ENCODE assay signal across 26 mouse cellular contexts in the genomic region with DNA sequence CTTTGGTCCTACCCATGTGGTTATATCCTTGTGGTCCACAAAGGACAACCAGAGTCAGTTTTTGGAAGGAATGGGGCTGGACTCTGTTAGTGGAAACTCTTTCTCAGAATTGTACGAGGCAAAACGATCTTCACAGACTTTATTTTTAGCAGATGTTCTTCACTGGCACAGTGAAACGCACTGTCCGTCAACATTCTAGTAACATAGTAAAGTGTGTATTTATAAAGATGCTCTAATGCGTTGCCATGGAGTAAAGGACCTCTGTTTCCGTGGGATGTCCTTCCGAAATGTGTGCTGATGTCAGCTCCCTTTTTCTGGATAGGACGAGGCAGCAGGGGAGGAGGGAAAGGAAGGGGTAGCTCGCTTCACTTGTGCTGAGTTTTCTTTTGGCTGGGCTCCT. TPM values are rescaled to one million over a fixed set of nuclear protein-coding genes. Genes with fewer than 3 reads are reported as not detected.
DNase-seq lines count a peak whose midpoint lies in the region; ATAC-seq and TF ChIP-seq lines count a peak whose summit lies in the region.
"Had no signal": no experiment of that assay in that cellular context is flagged by ENCODE, and none has a peak within 500 bp of the region (broad histone marks: within the 10 kb centered on the region; RNA-seq: fewer than 3 reads in every experiment).

No protein-coding gene starts in this region.

- no peak for TF ChIP-seq POLR2A in limb, embryonic 14.5 days (IDR thresholded peaks at IDR 0.05; ENCODE audit: borderline replicate concordance, extremely low read depth, insufficient read depth, insufficient read length)

- H3K9me3 ChIP-seq in limb, embryonic 14.5 days (ENCODE audit: control insufficient read depth, low read length): no peaks in the 10 kb centered on the region
- H3K9me3 ChIP-seq in limb, embryonic 10.5 days (replicated peaks): no peaks in the 10 kb centered on the region
- no peaks in the 10 kb centered on the region for H3K9me3 ChIP-seq in embryonic facial prominence, embryonic 15.5 days (replicated peaks)
- H3K9me3 ChIP-seq: forebrain, embryonic 15.5 days; heart, embryonic 15.5 days; limb, embryonic 13.5 days; neural tube, embryonic 12.5 days had no signal

- H3K36me3 ChIP-seq in limb, embryonic 14.5 days (ENCODE audit: control insufficient read depth, insufficient read depth, low read length): no peaks in the 10 kb centered on the region
- H3K36me3 ChIP-seq in limb, embryonic 10.5 days: no peaks in the 10 kb centered on the region
- no peaks in the 10 kb centered on the region for H3K36me3 ChIP-seq in embryonic facial prominence, embryonic 15.5 days
- H3K36me3 ChIP-seq: forebrain, embryonic 15.5 days; heart, embryonic 10.5 days; heart, embryonic 15.5 days; limb, embryonic 13.5 days; liver, embryonic 13.5 days; midbrain, embryonic 12.5 days; neural tube, embryonic 12.5 days had no signal

- H3K4me2 ChIP-seq in limb, embryonic 14.5 days (replicated peaks; ENCODE audit: low read depth, low read length, severe bottlenecking): no peak overlapping the region
- H3K4me2 ChIP-seq in embryonic facial prominence, embryonic 15.5 days (replicated peaks): no peak overlapping the region
- H3K4me2 ChIP-seq: forebrain, embryonic 15.5 days; heart, embryonic 15.5 days; hindbrain, embryonic 14.5 days; limb, embryonic 13.5 days; liver, embryonic 13.5 days; midbrain, embryonic 12.5 days; neural tube, embryonic 12.5 days had no signal

- ATAC-seq in limb, embryonic 14.5 days (ENCODE audit: low FRiP score, low read depth): peak; percentile 19; the same call in 1 of the 2 replicates
- ATAC-seq in embryonic facial prominence, embryonic 15.5 days (ENCODE audit: insufficient number of reproducible peaks, low FRiP score, low TSS enrichment, low read depth): peak; percentile 67; the same call in 1 of the 2 replicates
- ATAC-seq: CD4-positive, CD25-positive, alpha-beta regulatory T cell, adult 4 months; forebrain, embryonic 15.5 days; intestine, postnatal 0 days had no signal

- no peaks in the 10 kb centered on the region for H3K27me3 ChIP-seq in limb, embryonic 14.5 days (ENCODE audit: control insufficient read depth, insufficient read depth, low read length)
- no peaks in the 10 kb centered on the region for H3K27me3 ChIP-seq in limb, embryonic 10.5 days (ENCODE audit: low read depth, poor library complexity, severe bottlenecking)
- no peaks in the 10 kb centered on the region for H3K27me3 ChIP-seq in embryonic facial prominence, embryonic 15.5 days
- H3K27me3 ChIP-seq: forebrain, embryonic 15.5 days; heart, embryonic 15.5 days; limb, embryonic 13.5 days; midbrain, embryonic 12.5 days; neural tube, embryonic 12.5 days had no signal

- DNase-seq in gastrocnemius, adult 18-20 months (ENCODE audit: low spot score): peak; percentile 45
- DNase-seq in gastrocnemius, postnatal 36 days: no peak
- DNase-seq in limb, embryonic 14.5 days (ENCODE audit: low spot score): no peak
- DNase-seq in limb, embryonic 10.5 days (ENCODE audit: low spot score): no peak
- DNase-seq in layer of hippocampus, adult 8-10 months (ENCODE audit: low spot score in 2 of 2): no peak
- no peak for DNase-seq in ovary, postnatal 14 days (ENCODE audit: low spot score)
- DNase-seq: adrenal gland, postnatal 25 days; cerebellum, adult 18-20 months; cerebellum, postnatal 10 days; kidney, adult 9 months; kidney, postnatal 14 days; liver, embryonic 13.5 days; lung, adult 18-20 months; right cerebral cortex, postnatal 4 days; thymus, postnatal 4 days had no signal

- H3K4me3 ChIP-seq in limb, embryonic 14.5 days (replicated peaks; ENCODE audit: low read length): no peak overlapping the region
- H3K4me3 ChIP-seq in limb, embryonic 10.5 days: no peak overlapping the region
- no peak overlapping the region for H3K4me3 ChIP-seq in embryonic facial prominence, embryonic 15.5 days (replicated peaks)
- H3K4me3 ChIP-seq: forebrain, embryonic 15.5 days; heart, embryonic 10.5 days; heart, embryonic 15.5 days; limb, embryonic 13.5 days; liver, embryonic 13.5 days; midbrain, embryonic 12.5 days; myocyte; neural tube, embryonic 12.5 days had no signal

- no peak overlapping the region for H3K9ac ChIP-seq in limb, embryonic 14.5 days (ENCODE audit: low read depth, low read length, severe bottlenecking)
- H3K9ac ChIP-seq in embryonic facial prominence, embryonic 15.5 days: no peak overlapping the region
- H3K9ac ChIP-seq: forebrain, embryonic 15.5 days; heart, embryonic 15.5 days; hindbrain, embryonic 14.5 days; limb, embryonic 13.5 days; liver, embryonic 13.5 days; midbrain, embryonic 12.5 days; neural tube, embryonic 12.5 days had no signal

- 0 out of 2 replicates have a peak overlapping the region, but pooled peaks have one; percentile 1 for H3K27ac ChIP-seq in limb, embryonic 14.5 days (replicated peaks; ENCODE audit: low read depth, low read length)
- no peak overlapping the region for H3K27ac ChIP-seq in limb, embryonic 10.5 days
- no peak overlapping the region for H3K27ac ChIP-seq in embryonic facial prominence, embryonic 15.5 days (replicated peaks)
- H3K27ac ChIP-seq: forebrain, embryonic 15.5 days; heart, embryonic 10.5 days; heart, embryonic 15.5 days; hindbrain, embryonic 14.5 days; limb, embryonic 13.5 days; liver, embryonic 13.5 days; midbrain, embryonic 12.5 days; neural tube, embryonic 12.5 days had no signal

- intact Hi-C loops in gastrocnemius, postnatal 36 days (cut with DNase I): no loop called here

- 68% methylated on average over 9 of the region's 9 CpGs for WGBS in limb, embryonic 14.5 days
- 79% methylated on average over 9 of the region's 9 CpGs for WGBS in limb, embryonic 10.5 days
- 43% methylated on average over 9 of the region's 9 CpGs for WGBS in embryonic facial prominence, embryonic 15.5 days

- no peaks in the 10 kb centered on the region for H3K4me1 ChIP-seq in limb, embryonic 14.5 days (ENCODE audit: control insufficient read depth, insufficient read depth, low read length)
- no peaks in the 10 kb centered on the region for H3K4me1 ChIP-seq in limb, embryonic 10.5 days
- no peaks in the 10 kb centered on the region for H3K4me1 ChIP-seq in embryonic facial prominence, embryonic 15.5 days
- H3K4me1 ChIP-seq: forebrain, embryonic 15.5 days; heart, embryonic 15.5 days; limb, embryonic 13.5 days; liver, embryonic 13.5 days; midbrain, embryonic 12.5 days; neural tube, embryonic 12.5 days had no signal

RNA-seq across cellular contexts. Expression of a gene that starts 20.9 kb away (rescaled TPM):
- 10 to 100 TPM; 58.1 to 85.3 TPM for total RNA-seq in gastrocnemius, adult 18-20 months (2021)
- 10 to 100 TPM; 85.0 to 99.9 TPM for total RNA-seq in gastrocnemius, postnatal 36 days (2021)
- polyA plus RNA-seq in limb, embryonic 14.5 days (2012; rRNA removed): 26.1 and 26.3 TPM in 2 replicates
- polyA plus RNA-seq in limb, embryonic 14.5 days (2014; fragmentation: Nextera tagmentation; extraction: Ambion mirVana): 25.5 and 30.3 TPM in 2 replicates
- 26.7 and 26.8 TPM in 2 replicates for polyA plus RNA-seq in limb, embryonic 10.5 days (2016; fragmentation: Nextera tagmentation; extraction: Ambion mirVana)
- 29.5 and 29.6 TPM in 2 replicates for polyA plus RNA-seq in embryonic facial prominence, embryonic 15.5 days (2015; fragmentation: Nextera tagmentation; extraction: Ambion mirVana)
- total RNA-seq in layer of hippocampus, adult 8-10 months (2022): 100 to 1,000 TPM; 103 to 108 (median 105) TPM
